Mouse (Mus musculus) liver, adult 2 months (tissue): ENCODE measurements around the gene Actr1a.

ENCODE experiments used
- CTCF ChIP-seq: fragments of 200-500 bp; IDR thresholded peaks from 2 replicates; pipeline ENCODE4 v1.5.1; 2011; ENCODE audit warnings: low read depth, low read length, control low read depth
- POLR2A ChIP-seq: fragments of 200-500 bp; IDR thresholded peaks from 2 replicates; pipeline ENCODE4 v1.6.1; 2011; ENCODE audit warnings: low read length, control low read depth; ENCODE audit not compliant: insufficient read depth; ENCODE audit errors: extremely low read depth

DNA sequence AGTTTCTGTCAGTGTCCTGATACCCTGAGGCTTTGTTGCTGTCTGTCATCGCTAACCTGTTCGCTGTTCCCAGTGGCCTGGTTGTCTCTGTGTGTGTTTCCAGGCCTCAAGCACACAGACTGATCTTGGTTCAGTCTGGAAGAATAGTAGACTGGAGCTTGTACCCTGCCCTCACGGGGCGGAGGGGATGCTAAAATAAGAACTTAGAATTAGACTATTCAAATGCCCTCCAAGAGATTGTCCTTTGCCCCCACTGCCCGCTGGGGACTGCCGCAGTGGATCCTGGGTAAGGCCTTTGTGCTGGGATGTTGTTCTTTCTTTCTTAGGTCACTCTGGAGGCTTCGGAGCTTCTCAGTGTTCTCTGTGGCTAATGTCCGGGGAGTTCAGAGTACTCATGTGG lies 29.7 kb upstream of the Actr1a start:
- no peak for TF ChIP-seq POLR2A
- TF ChIP-seq CTCF, result no peak
